Mouse (Mus musculus) ES-E14 (cell line): ENCODE measurements around the gene Cped1. TPM values are rescaled to one million over a fixed set of nuclear protein-coding genes. Genes with fewer than 3 reads are reported as not detected.

Experiments
- DNase-seq: peaks from one replicate; pipeline ENCODE4 v3.0.0-alpha.2; 2013; ENCODE audit warnings: low read depth, low spot score
- H3K27ac ChIP-seq: 2 replicates; pipeline ENCODE4 v1.5.1; 2012; ENCODE audit warnings: low read depth, mild to moderate bottlenecking, low read length, moderate library complexity, mixed read lengths; ENCODE audit not compliant: poor library complexity, insufficient read depth, severe bottlenecking
- H3K36me3 ChIP-seq: 2 replicates; pipeline ENCODE4 v1.6.1; 2012; ENCODE audit warnings: mild to moderate bottlenecking, low read length, moderate library complexity, mixed read lengths; ENCODE audit not compliant: control insufficient read depth, poor library complexity, insufficient read depth, severe bottlenecking
- H3K4me1 ChIP-seq, 2 experiments: fragments of 150-350 bp in 1 of 2; sonication (generic) in 1 of 2; 2 replicates each; pipeline ENCODE4 v1.6.1; 2012; ENCODE audit warnings: low read length in 2 of 2, mild to moderate bottlenecking in 1 of 2, mixed read lengths in 1 of 2; ENCODE audit not compliant: control insufficient read depth in 2 of 2, insufficient read depth in 2 of 2, poor library complexity in 1 of 2
- H3K4me3 ChIP-seq, 2 experiments: fragments of 150-350 bp in 1 of 2; sonication (generic) in 1 of 2; 2 replicates each; pipeline ENCODE4 v1.5.1; 2012; ENCODE audit warnings: low read length in 2 of 2, low read depth in 1 of 2, mild to moderate bottlenecking in 1 of 2, mixed read lengths in 1 of 2; ENCODE audit not compliant: insufficient read depth in 1 of 2, poor library complexity in 1 of 2, severe bottlenecking in 1 of 2
- H3K9ac ChIP-seq: 2 replicates; pipeline ENCODE4 v1.6.1; 2012; ENCODE audit warnings: low read depth, mild to moderate bottlenecking, low read length, mixed read lengths; ENCODE audit not compliant: poor library complexity, insufficient read depth, severe bottlenecking
- H3K9me3 ChIP-seq: fragments of 150-350 bp; sonication (generic); 2 replicates; pipeline ENCODE4 v1.6.1; 2012; ENCODE audit warnings: low read depth, mild to moderate bottlenecking, low read length; ENCODE audit not compliant: control insufficient read depth, insufficient read depth
- CHD2 ChIP-seq: IDR thresholded peaks from 2 replicates; pipeline ENCODE4 v1.6.1; 2014; ENCODE audit warnings: mild to moderate bottlenecking, low read depth, low read length, inconsistent platforms
- HCFC1 ChIP-seq: IDR thresholded peaks from 2 replicates; pipeline ENCODE4 v1.6.1; 2012; ENCODE audit warnings: low read length, inconsistent platforms, borderline replicate concordance; ENCODE audit not compliant: insufficient read depth
- MAFK ChIP-seq: IDR thresholded peaks from 2 replicates; pipeline ENCODE4 v1.6.1; 2014; ENCODE audit warnings: mild to moderate bottlenecking, low read depth, low read length, inconsistent platforms; ENCODE audit not compliant: insufficient read depth
- ZC3H11A ChIP-seq: IDR thresholded peaks from 2 replicates; pipeline ENCODE4 v1.6.1; 2012; ENCODE audit warnings: low read depth, mild to moderate bottlenecking, inconsistent platforms, low read length, borderline replicate concordance
- ZNF384 ChIP-seq: IDR thresholded peaks from 2 replicates; pipeline ENCODE4 v1.6.1; 2012; ENCODE audit warnings: low read depth, low read length, inconsistent platforms
- in situ Hi-C, 2 experiments: fragments of 600-800 bp; cut with MboI; formaldehyde crosslinking; loops; one replicate each; pipeline ENCODE4 v1.15.1; 2025; ENCODE audit warnings: low sequenced_read_pairs in 2 of 2, inconsistent platforms in 1 of 2; ENCODE audit not compliant: unreplicated experiment in 2 of 2
- total RNA-seq: library from RNA; depleted of rRNA; stranded (reverse); fragments of 300-350 nt; gene quantifications from 2 replicates; pipeline ENCODE4 v1.2.3, GENCODE M21; 2012

Gene Cped1
- total RNA-seq, 1 experiment: 0.31 TPM

DNA sequence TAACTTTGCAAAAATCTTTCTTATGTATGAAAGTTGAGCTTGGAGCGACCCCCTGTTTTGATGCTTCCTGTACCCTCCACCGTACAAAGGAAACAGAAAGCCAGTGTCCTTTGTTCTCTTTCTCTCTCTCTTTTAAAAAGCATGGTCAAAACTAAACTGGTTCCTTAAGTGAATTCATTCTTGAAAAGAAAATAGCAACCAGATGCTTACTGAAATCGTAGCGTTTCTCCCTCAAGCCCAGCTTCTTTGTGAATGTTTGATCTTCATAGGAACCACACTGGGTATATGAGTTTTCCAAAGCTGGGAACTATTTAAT lies 40.6 kb downstream of the Cped1 start:
- H3K4me3 ChIP-seq: no peak overlapping the region; a peak in 1 of 4 replicates
- DNase-seq: no peak
- no peak overlapping the region for H3K9ac ChIP-seq
- no peak overlapping the region; the same call in 1 of the 2 replicates for H3K27ac ChIP-seq
- H3K36me3 ChIP-seq: no peaks in the 10 kb centered on the region
- 0 out of 4 replicates have a peak, but pooled peaks cover 0 to 5% of the 10 kb centered on the region in 2 experiments for H3K4me1 ChIP-seq
- TF ChIP-seq CHD2: no peak
- no peak for TF ChIP-seq HCFC1
- TF ChIP-seq ZC3H11A: no peak
- TF ChIP-seq MAFK: no peak
- TF ChIP-seq ZNF384: no peak
- in situ Hi-C loops: no loop called here
- H3K9me3 ChIP-seq: no peaks in the 10 kb centered on the region

DNA sequence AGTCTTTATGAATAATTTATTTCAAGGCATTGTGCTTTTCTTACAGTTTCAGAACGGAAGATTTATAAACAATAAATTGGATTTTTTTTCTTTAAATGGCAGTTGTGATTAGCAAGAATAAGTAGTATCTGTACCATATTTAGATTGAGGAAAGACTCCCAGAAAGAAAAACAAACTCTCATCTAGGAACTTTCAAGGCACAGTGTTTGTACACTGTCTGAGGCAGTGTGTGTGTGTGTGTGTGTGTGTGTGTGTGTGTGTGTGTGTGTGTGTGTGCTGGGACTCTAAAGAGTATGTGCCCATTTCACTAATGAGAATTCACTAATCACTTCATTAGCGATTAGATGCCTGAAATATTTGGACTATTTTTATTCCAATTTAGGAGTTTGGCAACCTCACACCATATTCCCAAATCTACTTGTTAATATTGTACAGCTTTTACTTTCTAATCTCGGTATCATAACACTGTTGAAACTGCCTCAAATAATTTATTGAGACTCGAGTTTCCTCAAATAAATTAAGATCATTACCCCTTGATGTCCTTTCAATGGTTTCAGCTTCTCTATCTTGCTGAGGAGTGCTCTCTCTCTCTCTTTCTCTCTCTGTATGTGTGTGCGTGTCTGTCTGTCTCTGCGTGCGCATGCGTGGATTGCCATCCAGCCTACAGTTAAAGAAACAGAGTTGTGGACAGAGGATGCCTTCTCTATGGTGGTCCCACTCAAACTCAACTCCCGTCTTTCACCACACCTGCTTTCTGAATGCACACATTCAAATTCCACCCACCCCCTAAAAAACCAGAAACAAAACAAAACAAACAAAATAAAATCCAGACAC lies 41.3 kb downstream of the Cped1 start:
- H3K36me3 ChIP-seq: no peaks in the 10 kb centered on the region
- TF ChIP-seq ZNF384: no peak
- no peak for TF ChIP-seq CHD2
- no peak for TF ChIP-seq HCFC1
- TF ChIP-seq MAFK: no peak

GRCm38 (mm10) chr6:22027854-22028253 lies 42.1 kb downstream of the Cped1 start:
- no peak for TF ChIP-seq HCFC1
- no peak for TF ChIP-seq ZNF384
- TF ChIP-seq CHD2: no peak
- TF ChIP-seq ZC3H11A: no peak
- TF ChIP-seq MAFK: no peak
- H3K9ac ChIP-seq: no peak overlapping the region
- no peaks in the 10 kb centered on the region for H3K9me3 ChIP-seq
- DNase-seq: no peak
- H3K4me3 ChIP-seq: no peak overlapping the region
- H3K27ac ChIP-seq: no peak overlapping the region
- in situ Hi-C loops: no loop called here
- no peaks in the 10 kb centered on the region for H3K36me3 ChIP-seq
- 0 out of 4 replicates have a peak, but pooled peaks cover 0 to 5% of the 10 kb centered on the region in 2 experiments for H3K4me1 ChIP-seq

More for the DNA sequence above, 41.3 kb downstream of the Cped1 start:
- in situ Hi-C loops: no loop called here
- Histone ChIP-seq H3K9ac (no peak overlapping the region), H3K4me3 (no peak overlapping the region), H3K27ac (no peak overlapping the region), H3K4me1 (0 out of 4 replicates have a peak, but pooled peaks cover 0 to 5% of the 10 kb centered on the region in 2 experiments), H3K9me3 (no peaks in the 10 kb centered on the region)
- DNase-seq: no peak

- Histone ChIP-seq H3K27ac (no peak overlapping the region), H3K4me1 (0 out of 4 replicates have a peak, but pooled peaks cover 0 to 2% of the 10 kb centered on the region in 2 experiments), H3K36me3 (no peaks in the 10 kb centered on the region), H3K4me3 (no peak overlapping the region), H3K9me3 (no peaks in the 10 kb centered on the region), H3K9ac (no peak overlapping the region)
- DNase-seq: no peak
- TF ChIP-seq MAFK (no peak), HCFC1 (no peak)
- in situ Hi-C loops: no loop called here
Observed at GRCm38 (mm10) chr6:22030381-22030780, 44.7 kb downstream of the Cped1 start.

GRCm38 (mm10) chr6:22033188-22033587 lies 47.5 kb downstream of the Cped1 start:
- Histone ChIP-seq H3K36me3 (no peaks in the 10 kb centered on the region), H3K4me3 (no peak overlapping the region), H3K9me3 (no peaks in the 10 kb centered on the region), H3K9ac (no peak overlapping the region), H3K4me1 (no peaks in the 10 kb centered on the region), H3K27ac (no peak overlapping the region)
- in situ Hi-C loops: no loop called here
- TF ChIP-seq ZNF384: no peak
- no peak for TF ChIP-seq ZC3H11A
- no peak for TF ChIP-seq MAFK
- DNase-seq: no peak
